Mouse (Mus musculus): ENCODE measurements around the gene Pard3.

DNA sequence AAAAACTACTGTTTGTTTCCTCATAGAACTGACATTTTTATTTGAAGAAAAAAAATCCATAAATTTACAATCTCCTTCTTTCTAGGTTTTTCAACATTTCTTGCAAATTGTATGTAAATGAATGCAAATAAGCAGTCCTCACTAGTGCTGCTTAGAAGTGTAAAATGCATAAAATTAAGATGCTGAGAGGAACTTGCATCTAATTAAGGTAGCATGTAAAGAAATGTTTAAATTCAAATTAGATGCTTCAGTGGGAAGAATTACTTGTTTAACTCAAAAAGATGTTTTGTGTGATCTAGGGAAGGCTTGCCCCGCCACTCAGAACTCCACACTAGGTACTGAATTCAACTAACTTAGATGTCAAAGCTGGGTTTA is 472.1 kb downstream of the Pard3 start:
- TF ChIP-seq POLR2A (IDR thresholded peaks at IDR 0.05; ENCODE audit: borderline replicate concordance, extremely low read depth, insufficient read depth, insufficient read length, poor library complexity, severe bottlenecking) (no peak), CTCF (IDR thresholded peaks at IDR 0.05; ENCODE audit: borderline replicate concordance, extremely low read depth, insufficient read depth, insufficient read length) (no peak)
